ENCODE assay signal across 10 mouse cellular contexts in genomic region chr8:91148643-91149178, GRCm38 (mm10). TPM values are rescaled to one million over a fixed set of nuclear protein-coding genes. Genes with fewer than 3 reads are reported as not detected.
DNase-seq lines count a peak whose midpoint lies in the region; ATAC-seq lines count a peak whose summit lies in the region.
"Had no signal": no experiment of that assay in that cellular context is flagged by ENCODE, and none has a peak within 500 bp of the region (broad histone marks: within the 10 kb centered on the region; RNA-seq: fewer than 3 reads in every experiment).

No protein-coding gene starts in this region.

- H3K4me1 ChIP-seq in kidney, embryonic 16.5 days (ENCODE audit: insufficient read depth, low read length) = peaks cover 16% of the 10 kb centered on the region
- H3K4me1 ChIP-seq in forebrain, embryonic 11.5 days (replicated peaks; ENCODE audit: control insufficient read depth, insufficient read depth, low read length) = no peaks in the 10 kb centered on the region

- H3K27me3 ChIP-seq in kidney, embryonic 16.5 days (ENCODE audit: insufficient read depth, low read length) = no peaks in the 10 kb centered on the region
- H3K27me3 ChIP-seq in forebrain, embryonic 11.5 days (ENCODE audit: control insufficient read depth, insufficient read depth, low read length) = no peaks in the 10 kb centered on the region

- peak; percentile 80 for ATAC-seq in kidney, embryonic 16.5 days (ENCODE audit: low FRiP score, low TSS enrichment)
- ATAC-seq in forebrain, embryonic 11.5 days (replicated peaks; ENCODE audit: low FRiP score) = no peak

- 0 out of 2 replicates have a peak overlapping the region, but pooled peaks have one; percentile 7 for H3K9ac ChIP-seq in kidney, embryonic 16.5 days (replicated peaks; ENCODE audit: low read length)
- H3K9ac ChIP-seq in forebrain, embryonic 11.5 days (ENCODE audit: low read length) = no peak overlapping the region
- H3K9ac ChIP-seq: hindbrain, embryonic 14.5 days; liver, embryonic 14.5 days had no signal

- peak; percentile 11 for DNase-seq in heart, postnatal 4 days
- no peak for DNase-seq in heart, adult 9 months (ENCODE audit: low spot score in 2 of 2)
- peak; percentile 7 for DNase-seq in adrenal gland, postnatal 25 days
- peak; percentile 77 for DNase-seq in retina, adult 2 months (ENCODE audit: low read depth, low spot score)
- DNase-seq in embryo, embryonic 11 days = no peak
- no peak for DNase-seq in urinary bladder, adult 2 months (ENCODE audit: low spot score)
- DNase-seq in forebrain, embryonic 11.5 days (ENCODE audit: low spot score) = no peak

- H3K36me3 ChIP-seq in kidney, embryonic 16.5 days (ENCODE audit: insufficient read depth, low read length) = no peaks in the 10 kb centered on the region
- H3K36me3 ChIP-seq in forebrain, embryonic 11.5 days (ENCODE audit: control insufficient read depth, insufficient read depth, low read length) = no peaks in the 10 kb centered on the region

- peak overlapping the region; percentile 16 for H3K4me3 ChIP-seq in kidney, embryonic 16.5 days (ENCODE audit: low read length)
- no peak overlapping the region for H3K4me3 ChIP-seq in forebrain, embryonic 11.5 days (ENCODE audit: low read depth, low read length)

- H3K9me3 ChIP-seq in kidney, embryonic 16.5 days (ENCODE audit: low read length) = peaks cover 6% of the 10 kb centered on the region; the same call in 1 of the 2 replicates
- no peaks in the 10 kb centered on the region for H3K9me3 ChIP-seq in forebrain, embryonic 11.5 days (ENCODE audit: control insufficient read depth, low read length)

- WGBS in kidney, embryonic 16.5 days = 18% methylated on average over 15 of the region's 15 CpGs
- 88% methylated on average over 15 of the region's 15 CpGs for WGBS in forebrain, embryonic 11.5 days

- peak overlapping the region; percentile 43 for H3K4me2 ChIP-seq in kidney, embryonic 16.5 days (replicated peaks; ENCODE audit: low read depth, low read length)
- no peak overlapping the region for H3K4me2 ChIP-seq in forebrain, embryonic 11.5 days (ENCODE audit: low read depth, low read length, severe bottlenecking)
- H3K4me2 ChIP-seq: hindbrain, embryonic 14.5 days had no signal

- no peak overlapping the region for H3K27ac ChIP-seq in kidney, embryonic 16.5 days (ENCODE audit: low read length)
- H3K27ac ChIP-seq in forebrain, embryonic 11.5 days (ENCODE audit: low read depth, low read length) = no peak overlapping the region
- H3K27ac ChIP-seq: hindbrain, embryonic 14.5 days; liver, embryonic 14.5 days had no signal

RNA-seq across cellular contexts. Expression of gene Aktip, which starts 51.1 kb away (rescaled TPM):
- 10 to 100 TPM; 31.3 to 34.0 TPM for total RNA-seq in heart, postnatal 4 days (2021)
- 37.8 and 39.6 TPM in 2 replicates for total RNA-seq in adrenal gland, postnatal 25 days (2021)
- 84.8 and 98.8 TPM in 2 replicates for polyA plus RNA-seq in kidney, embryonic 16.5 days (2015; fragmentation: Nextera tagmentation; extraction: Ambion mirVana)
- polyA plus RNA-seq in urinary bladder, adult 2 months (2012; rRNA removed) = 79.8 and 88.9 TPM in 2 replicates
- polyA plus RNA-seq in forebrain, embryonic 11.5 days (2014; fragmentation: Nextera tagmentation; extraction: Ambion mirVana) = 98.8 and 100 TPM in 2 replicates

Comparison
In these comparisons a context has a peak if more than half of its experiments do, and no peak if none do; other contexts are left out.
1. DNase-seq: peak in heart, postnatal 4 days (single experiment), adrenal gland, postnatal 25 days (single experiment) and retina, adult 2 months (single experiment); none in heart, adult 9 months (0 of 2), embryo, embryonic 11 days (single experiment), urinary bladder, adult 2 months (single experiment) and forebrain, embryonic 11.5 days (single experiment).